Mouse (Mus musculus): ENCODE results near the gene Ankrd49. TPM values are rescaled to one million over a fixed set of nuclear protein-coding genes. Genes with fewer than 3 reads are reported as not detected.

The Ankrd49 gene
- polyA plus RNA-seq, 1 experiment from 2014 or later = 23.4 TPM

GRCm38 (mm10) chr9:14753947-14754346, 30.7 kb downstream of the Ankrd49 start:
- no peak for DNase-seq
- Histone ChIP-seq H3K9me3 (ENCODE audit: low read length) (no peaks in the 10 kb centered on the region), H3K4me1 (ENCODE audit: insufficient read depth) (peaks cover 10% of the 10 kb centered on the region), H3K4me3 (ENCODE audit: low read depth, low read length) (no peak overlapping the region), H3K36me3 (replicated peaks; ENCODE audit: insufficient read depth, low read length) (no peaks in the 10 kb centered on the region), H3K9ac (replicated peaks) (no peak overlapping the region), H3K27me3 (ENCODE audit: insufficient read depth, low read length) (0 out of 2 replicates have a peak, but pooled peaks cover 8% of the 10 kb centered on the region), H3K4me2 (ENCODE audit: low read depth, low read length) (no peak overlapping the region), H3K27ac (ENCODE audit: low read depth) (no peak overlapping the region)
- TF ChIP-seq CTCF (IDR thresholded peaks at IDR 0.05; ENCODE audit: low read depth) = no peak
- no peak for TF ChIP-seq EP300 (IDR thresholded peaks at IDR 0.05; ENCODE audit: low read depth)
- no peak for ATAC-seq

GRCm38 (mm10) chr9:14752001-14752522, 32.6 kb downstream of the Ankrd49 start, which contains the start of gene Fut4:
TSS of gene Fut4 (minus strand) at chr9:14752393.
- TF ChIP-seq CTCF (IDR thresholded peaks at IDR 0.05; ENCODE audit: low read depth) (0 out of 2 replicates have a peak, but pooled peaks have one; percentile 1), EP300 (IDR thresholded peaks at IDR 0.05; ENCODE audit: low read depth) (no peak)
- 0 out of 2 replicates have a peak, but pooled peaks cover 8% of the 10 kb centered on the region for H3K27me3 ChIP-seq (ENCODE audit: insufficient read depth, low read length)
- peak within 1 kb of the TSS; percentile 55 for H3K4me3 ChIP-seq (ENCODE audit: low read depth, low read length)
- peak; percentile 56 for DNase-seq
- ATAC-seq = peak; percentile 78
- peak within 1 kb of the TSS; percentile 89 for H3K4me2 ChIP-seq (ENCODE audit: low read depth, low read length)
- no peaks in the 10 kb centered on the region for H3K9me3 ChIP-seq (ENCODE audit: low read length)
- under 1% methylated on average over 27 of the region's 28 CpGs for WGBS (ENCODE audit: insufficient replicate concordance)
- peak within 1 kb of the TSS; percentile 63 for H3K9ac ChIP-seq (replicated peaks)
- no peaks in the 10 kb centered on the region for H3K36me3 ChIP-seq (replicated peaks; ENCODE audit: insufficient read depth, low read length)
- H3K27ac ChIP-seq (ENCODE audit: low read depth) = no peak within 1 kb of the TSS
- H3K4me1 ChIP-seq (ENCODE audit: insufficient read depth) = peaks cover 10% of the 10 kb centered on the region

- no peaks in the 10 kb centered on the region for H3K36me3 ChIP-seq (replicated peaks; ENCODE audit: insufficient read depth, low read length)
- no peaks in the 10 kb centered on the region for H3K9me3 ChIP-seq (ENCODE audit: low read length)
- no peak overlapping the region for H3K27ac ChIP-seq (ENCODE audit: low read depth)
- H3K9ac ChIP-seq (replicated peaks) = peak overlapping the region; percentile 63
- peaks cover 10% of the 10 kb centered on the region for H3K4me1 ChIP-seq (ENCODE audit: insufficient read depth)
- DNase-seq (peak; percentile 24), ATAC-seq (peak; percentile 48)
- WGBS (ENCODE audit: insufficient replicate concordance) = under 1% methylated on average over 50 of the region's 50 CpGs
- H3K27me3 ChIP-seq (ENCODE audit: insufficient read depth, low read length) = 0 out of 2 replicates have a peak, but pooled peaks cover 8% of the 10 kb centered on the region
- H3K4me3 ChIP-seq (ENCODE audit: low read depth, low read length) = peak overlapping the region; percentile 55
- no peak for TF ChIP-seq EP300 (IDR thresholded peaks at IDR 0.05; ENCODE audit: low read depth)
- TF ChIP-seq CTCF (IDR thresholded peaks at IDR 0.05; ENCODE audit: low read depth) = no peak
- peak overlapping the region; percentile 89 for H3K4me2 ChIP-seq (ENCODE audit: low read depth, low read length)
Observed at GRCm38 (mm10) chr9:14751503-14752000, 33.1 kb downstream of the Ankrd49 start.

- no peak for TF ChIP-seq EP300 (IDR thresholded peaks at IDR 0.05; ENCODE audit: low read depth)
- TF ChIP-seq CTCF (IDR thresholded peaks at IDR 0.05; ENCODE audit: low read depth) = no peak
- H3K27me3 ChIP-seq (ENCODE audit: insufficient read depth, low read length) = 0 out of 2 replicates have a peak, but pooled peaks cover 8% of the 10 kb centered on the region
- no peaks in the 10 kb centered on the region for H3K36me3 ChIP-seq (replicated peaks; ENCODE audit: insufficient read depth, low read length)
- peaks cover 10% of the 10 kb centered on the region for H3K4me1 ChIP-seq (ENCODE audit: insufficient read depth)
- no peak; the same call in 1 of the 2 replicates for ATAC-seq
- peak overlapping the region; percentile 89 for H3K4me2 ChIP-seq (ENCODE audit: low read depth, low read length)
- H3K9me3 ChIP-seq (ENCODE audit: low read length) = no peaks in the 10 kb centered on the region
- H3K4me3 ChIP-seq (ENCODE audit: low read depth, low read length) = peak overlapping the region; percentile 55
- H3K27ac ChIP-seq (ENCODE audit: low read depth) = no peak overlapping the region
- no peak for DNase-seq
- 65% methylated on average over 42 of the region's 42 CpGs for WGBS (ENCODE audit: insufficient replicate concordance)
- H3K9ac ChIP-seq (replicated peaks) = no peak overlapping the region; the same call in 1 of the 2 replicates
Observed at GRCm38 (mm10) chr9:14750901-14751502, 33.7 kb downstream of the Ankrd49 start.

- Histone ChIP-seq H3K27me3 (ENCODE audit: insufficient read depth, low read length) (no peaks in the 10 kb centered on the region), H3K9ac (replicated peaks) (no peak within 1 kb of the TSS), H3K4me3 (ENCODE audit: low read depth, low read length) (no peak within 1 kb of the TSS), H3K36me3 (replicated peaks; ENCODE audit: insufficient read depth, low read length) (no peaks in the 10 kb centered on the region), H3K4me2 (ENCODE audit: low read depth, low read length) (no peak within 1 kb of the TSS), H3K9me3 (ENCODE audit: low read length) (no peaks in the 10 kb centered on the region), H3K27ac (ENCODE audit: low read depth) (no peak within 1 kb of the TSS), H3K4me1 (ENCODE audit: insufficient read depth) (no peaks in the 10 kb centered on the region)
- ATAC-seq (no peak), DNase-seq (no peak)
- WGBS (ENCODE audit: insufficient replicate concordance) = 79% methylated on average over 19 of the region's 19 CpGs
- no peak for TF ChIP-seq CTCF (IDR thresholded peaks at IDR 0.05; ENCODE audit: low read depth)
- TF ChIP-seq EP300 (IDR thresholded peaks at IDR 0.05; ENCODE audit: low read depth) = no peak
Observed at GRCm38 (mm10) chr9:14740151-14740924, 44.3 kb downstream of the Ankrd49 start, which contains the start of gene Piwil4. TSS of gene Piwil4 (minus strand) at chr9:14740733.

Data from liver, postnatal 0 days (tissue).